ENCODE assay signal across 27 mouse cellular contexts in genomic region chr4:140202196-140202595, GRCm38 (mm10). TPM values are rescaled to one million over a fixed set of nuclear protein-coding genes. Genes with fewer than 3 reads are reported as not detected.
"Had no signal": no experiment of that assay in that cellular context is flagged by ENCODE, and none has a peak within 500 bp of the region (broad histone marks: within the 10 kb centered on the region; RNA-seq: fewer than 3 reads in every experiment).

No protein-coding gene starts in this region.

- ATAC-seq: hindbrain, embryonic 16.5 days; inflammation-experienced regulatory T-cells, adult 6 months; intestine, embryonic 15.5 days; intestine, postnatal 0 days had no signal

- DNase-seq: gastrocnemius, postnatal 14 days; gastrocnemius, postnatal 36 days; heart, adult 18-20 months; heart, postnatal 10 days; heart, postnatal 4 days; kidney, adult 18-20 months; kidney, adult 8-10 months; kidney, postnatal 10 days; kidney, postnatal 25 days; kidney, postnatal 4 days; liver; liver, embryonic 13.5 days had no signal

- H3K4me1 ChIP-seq: intestine, embryonic 15.5 days; limb, embryonic 12.5 days; liver, embryonic 13.5 days; liver, embryonic 15.5 days had no signal

- H3K4me2 ChIP-seq: heart, embryonic 12.5 days; hindbrain, embryonic 12.5 days; hindbrain, embryonic 14.5 days; intestine, embryonic 15.5 days; limb, embryonic 12.5 days; liver, embryonic 11.5 days; liver, embryonic 13.5 days; liver, embryonic 15.5 days had no signal

- H3K27ac ChIP-seq: heart, embryonic 10.5 days; hindbrain, embryonic 10.5 days; hindbrain, embryonic 12.5 days; hindbrain, embryonic 14.5 days; intestine, embryonic 15.5 days; layer of hippocampus, adult 2 months; left cerebral cortex, adult 2 months; limb, embryonic 10.5 days; limb, embryonic 12.5 days; liver, embryonic 13.5 days; liver, embryonic 15.5 days had no signal

- H3K27me3 ChIP-seq: intestine, embryonic 15.5 days; liver, embryonic 13.5 days; liver, embryonic 15.5 days had no signal

- H3K36me3 ChIP-seq: heart, embryonic 10.5 days; heart, embryonic 12.5 days; hindbrain, embryonic 10.5 days; hindbrain, embryonic 12.5 days; intestine, embryonic 15.5 days; limb, embryonic 10.5 days; limb, embryonic 12.5 days; liver, embryonic 13.5 days; liver, embryonic 15.5 days had no signal

- H3K9me3 ChIP-seq: heart, embryonic 10.5 days; hindbrain, embryonic 10.5 days; hindbrain, embryonic 12.5 days; intestine, embryonic 15.5 days; limb, embryonic 10.5 days; liver, embryonic 13.5 days; liver, embryonic 15.5 days had no signal

- H3K9ac ChIP-seq: heart, embryonic 12.5 days; hindbrain, embryonic 12.5 days; hindbrain, embryonic 14.5 days; intestine, embryonic 15.5 days; limb, embryonic 12.5 days; liver, embryonic 13.5 days; liver, embryonic 15.5 days had no signal

- H3K4me3 ChIP-seq: heart, embryonic 10.5 days; heart, embryonic 12.5 days; hindbrain, embryonic 10.5 days; hindbrain, embryonic 12.5 days; intestine, embryonic 15.5 days; layer of hippocampus, adult 2 months; left cerebral cortex, adult 2 months; limb, embryonic 10.5 days; limb, embryonic 12.5 days; liver, embryonic 13.5 days; liver, embryonic 15.5 days had no signal

RNA-seq across cellular contexts. Expression of gene Igsf21, which starts 44.4 kb away (rescaled TPM):
- polyA plus RNA-seq: inflammation-experienced regulatory T-cells, adult 6 months; limb, embryonic 12.5 days had no signal
